Mouse (Mus musculus) heart, adult 8-10 months (tissue): ENCODE data around the gene Polr2h. TPM values are rescaled to one million over a fixed set of nuclear protein-coding genes. Genes with fewer than 3 reads are reported as not detected.
A peak's percentile ranks its signal among the peaks of the same experiment; 100 is the strongest.

Source experiments
- DNase-seq: peaks from one replicate; pipeline ENCODE4 v3.0.0; 2022; ENCODE audit warnings: low spot score
- total RNA-seq, 4 experiments: library from RNA; stranded (reverse); gene quantifications; 2 replicates each; pipeline ENCODE4 v1.2.4; 2022

Gene Polr2h
- total RNA-seq, 4 experiments from 2014 or later: 7.8 to 11.2 (median 9.1) TPM

- no peak for DNase-seq
These were observed 15.5 kb upstream of the Polr2h start for GRCm38 (mm10) chr16:20701729-20702521.

DNA sequence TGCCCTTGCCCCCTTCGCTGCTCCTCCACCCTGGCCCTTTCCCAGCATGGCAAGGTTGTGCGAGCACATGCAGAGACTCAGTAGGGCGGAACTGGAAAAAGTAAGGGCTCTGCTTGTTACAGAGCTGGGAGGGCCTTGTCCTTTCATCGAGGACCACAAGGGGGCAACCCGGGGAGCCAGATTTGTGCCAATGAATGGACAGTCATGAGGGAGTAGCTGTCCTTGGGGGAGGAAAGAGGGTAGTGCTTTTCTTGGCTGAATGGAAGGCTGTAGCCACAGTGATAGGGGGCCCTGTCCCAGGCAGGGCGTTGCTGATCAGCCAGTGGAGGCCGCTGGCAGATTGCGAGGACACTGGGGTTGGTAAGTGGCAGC is 15.0 kb upstream of the Polr2h start:
- DNase-seq: peak; percentile 52

DNA sequence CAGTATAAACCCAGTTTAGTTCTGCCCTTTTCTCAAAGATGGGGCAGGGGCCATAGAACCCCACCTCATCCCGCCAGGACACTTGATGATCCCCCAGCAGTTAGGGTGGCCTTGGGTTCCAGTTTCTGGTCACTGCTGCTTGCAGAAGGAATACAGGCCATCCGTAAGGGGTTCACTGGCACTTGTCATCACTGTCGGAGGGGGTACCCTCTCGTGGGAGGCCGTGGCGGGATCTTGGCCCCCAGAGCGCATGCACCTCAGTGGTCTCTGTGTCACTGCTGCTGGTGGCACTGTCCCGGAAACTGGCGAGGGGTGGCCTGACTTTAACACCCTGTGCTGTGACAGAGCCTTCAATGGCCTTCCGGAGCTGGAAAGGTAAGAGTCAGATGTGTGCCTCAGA is 14.4 kb upstream of the Polr2h start:
- no peak for DNase-seq

GRCm38 (mm10) chr16:20703699-20704400 is 13.6 kb upstream of the Polr2h start:
- DNase-seq: no peak

DNA sequence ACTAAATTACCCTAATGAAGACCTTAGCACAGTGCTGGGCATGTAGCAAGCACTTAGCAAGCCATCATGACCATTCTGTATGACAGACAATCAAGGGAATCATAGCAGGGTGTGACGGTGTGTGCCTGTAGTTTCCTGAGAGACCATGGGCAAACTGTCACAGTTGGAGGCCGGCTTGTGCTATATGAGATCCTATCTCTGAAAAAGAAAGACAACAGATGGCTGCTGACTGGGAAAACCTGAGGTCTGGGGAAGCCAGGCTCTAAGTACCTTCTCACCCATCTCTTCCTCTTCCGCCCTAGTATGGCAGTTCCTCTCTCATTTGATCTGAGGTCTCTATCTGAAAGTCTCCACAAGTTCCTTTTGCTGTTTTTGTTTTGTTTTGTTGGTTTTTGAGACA is 11.7 kb upstream of the Polr2h start:
- no peak for DNase-seq

DNA sequence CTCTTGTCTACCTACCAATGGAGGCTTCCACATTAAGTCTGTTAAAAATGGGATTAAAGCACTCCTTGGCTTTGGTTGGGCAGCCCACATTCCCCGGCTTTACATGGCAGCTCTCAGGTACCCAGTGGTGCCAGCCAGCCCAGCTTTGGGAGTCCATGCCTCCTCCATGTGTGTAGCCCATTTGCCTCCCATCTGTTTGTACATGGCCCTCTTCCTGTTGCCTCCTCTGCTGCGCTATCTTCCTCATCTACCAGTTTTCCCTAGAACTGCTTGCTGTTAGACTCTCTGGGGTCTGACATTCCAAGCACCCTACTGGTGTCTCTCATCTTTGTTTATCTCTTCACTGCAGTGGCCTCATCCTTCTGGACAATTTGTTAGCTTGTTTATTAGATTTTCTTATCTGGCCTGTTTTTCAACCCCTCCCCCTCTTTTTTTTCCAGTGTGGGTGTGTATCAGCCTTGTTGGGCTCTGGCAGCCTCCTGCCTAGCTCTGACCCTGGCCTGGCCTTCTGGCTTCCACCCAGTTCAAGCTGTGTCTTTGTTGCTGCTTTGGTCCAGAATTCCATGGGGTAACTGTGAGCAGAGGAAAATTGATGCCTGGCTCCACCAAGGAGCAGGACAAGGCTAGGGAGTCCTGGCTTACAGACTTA is 10.9 kb upstream of the Polr2h start:
- DNase-seq: no peak

- no peak for DNase-seq
These were observed 9.1 kb upstream of the Polr2h start for GRCm38 (mm10) chr16:20708220-20708938.

DNA sequence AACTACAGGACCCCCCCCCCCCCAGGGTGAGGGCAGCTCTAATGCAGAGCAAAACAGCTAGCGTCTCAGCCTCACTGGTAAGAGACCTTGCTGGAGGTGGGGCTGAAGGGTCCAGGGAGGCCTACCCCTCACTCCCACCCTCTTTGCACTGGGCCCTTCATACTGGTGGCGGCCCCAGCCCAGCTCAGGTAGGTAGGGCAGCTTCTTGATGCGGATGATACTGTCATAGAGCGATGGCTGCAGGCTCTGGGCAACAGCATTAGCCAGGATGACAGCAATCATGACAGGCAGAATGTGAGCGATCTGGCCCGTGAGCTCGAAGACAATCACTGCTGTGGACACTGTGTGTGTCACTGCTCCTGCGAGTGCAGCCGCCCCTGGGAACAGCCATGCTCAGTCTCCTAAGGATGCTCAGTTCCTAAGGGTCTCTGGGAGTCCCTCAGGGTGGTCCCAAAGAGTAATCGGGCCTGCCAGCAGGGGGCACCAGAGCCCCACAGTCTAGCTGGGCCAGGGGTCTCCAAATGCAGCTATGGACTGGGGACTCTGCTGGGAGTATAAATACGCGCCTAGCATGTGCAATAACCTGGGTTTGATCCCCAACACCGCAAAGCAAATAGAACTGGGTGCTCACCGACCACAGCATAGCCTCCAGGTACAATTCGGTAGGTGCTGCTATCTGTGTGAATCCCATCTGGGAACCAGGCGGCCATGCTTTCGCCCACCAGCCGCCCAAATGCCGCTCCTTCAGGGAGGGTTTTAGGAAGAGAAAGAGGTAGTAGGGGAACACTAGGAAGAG is 8.3 kb upstream of the Polr2h start:
- DNase-seq: no peak

GRCm38 (mm10) chr16:20710370-20710769 is 7.1 kb upstream of the Polr2h start:
- no peak for DNase-seq

GRCm38 (mm10) chr16:20710810-20711209 is 6.7 kb upstream of the Polr2h start:
- DNase-seq: no peak

DNA sequence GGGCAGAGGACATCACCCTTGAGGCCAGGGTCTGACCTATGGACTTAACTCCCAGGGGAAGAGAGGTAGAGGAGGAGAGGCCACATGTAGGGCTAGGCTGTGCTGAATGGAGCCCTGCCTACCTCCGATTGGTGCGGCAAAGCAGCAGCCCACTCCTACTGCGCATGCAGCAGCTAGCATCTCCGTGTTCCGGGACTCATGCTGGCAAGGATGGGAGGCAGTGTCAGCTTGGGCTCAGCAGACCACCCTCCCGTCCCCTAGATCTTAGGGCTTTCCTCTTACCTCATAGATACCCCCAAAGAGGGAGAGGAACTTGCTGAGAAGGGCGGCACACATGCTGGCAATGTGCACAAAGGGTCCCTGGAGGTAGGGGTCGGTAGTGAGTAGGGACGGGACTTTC is 5.3 kb upstream of the Polr2h start:
- DNase-seq: no peak

GRCm38 (mm10) chr16:20712889-20713288 is 4.6 kb upstream of the Polr2h start:
- DNase-seq: no peak

- DNase-seq: no peak
These were observed 3.0 kb upstream of the Polr2h start for GRCm38 (mm10) chr16:20714307-20715080.

- DNase-seq: no peak
These were observed 2.3 kb upstream of the Polr2h start for GRCm38 (mm10) chr16:20715161-20715560.

GRCm38 (mm10) chr16:20715566-20715965 is 1.9 kb upstream of the Polr2h start:
- no peak for DNase-seq

GRCm38 (mm10) chr16:20715976-20716840 is 1.3 kb upstream of the Polr2h start:
- peak; percentile 67 for DNase-seq

DNA sequence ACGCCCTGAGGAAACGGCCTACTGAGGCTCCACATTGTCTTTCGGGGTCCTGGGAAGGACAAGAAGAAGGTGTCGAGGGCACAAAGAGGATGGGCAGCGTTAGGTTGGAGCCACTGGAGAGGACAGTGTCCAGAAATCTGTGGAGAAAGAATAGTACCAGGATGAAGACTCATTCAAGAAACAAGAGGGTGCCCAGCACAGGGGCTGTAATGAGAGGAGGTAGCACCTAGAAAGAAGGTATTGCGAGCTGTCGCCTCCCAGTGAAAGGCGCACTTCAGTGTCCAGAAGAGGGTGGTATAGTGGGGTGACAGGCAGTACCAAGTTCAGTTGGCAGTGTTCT is 654 bp upstream of the Polr2h start:
- DNase-seq: no peak

DNA sequence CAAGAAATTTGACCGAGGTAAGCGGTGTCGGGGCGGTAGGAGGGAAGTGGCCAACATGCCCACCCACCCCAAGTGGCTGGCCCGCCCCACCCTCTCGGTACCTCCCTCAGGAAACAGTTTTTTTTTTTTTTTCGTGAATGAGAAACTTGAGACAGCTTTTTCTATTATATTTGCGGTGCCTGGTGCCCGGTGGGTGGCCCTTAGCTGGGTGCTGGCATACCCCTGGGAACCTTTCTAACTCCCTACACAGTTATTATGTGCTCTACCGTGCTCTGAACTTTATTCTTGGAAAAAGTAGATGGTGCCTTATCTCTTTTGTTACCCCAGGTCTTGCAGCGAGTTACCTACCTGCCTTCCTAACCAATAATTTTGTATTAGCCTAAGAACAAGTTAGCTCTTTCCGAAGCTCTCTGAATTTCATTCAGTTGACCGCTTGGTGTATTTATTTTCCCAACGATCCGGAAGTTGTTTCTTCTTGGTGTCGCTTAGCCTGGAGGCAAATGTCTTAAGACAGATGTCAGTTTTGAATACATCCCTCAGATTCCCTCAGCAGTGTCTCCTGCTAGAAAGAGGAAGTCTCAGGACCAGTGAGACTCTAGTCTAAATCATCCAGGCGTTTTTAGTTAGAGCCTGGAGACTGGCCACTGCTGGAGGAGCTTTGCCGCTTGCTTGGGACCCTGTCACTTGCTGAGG is 659 bp downstream of the Polr2h start:
- no peak for DNase-seq

DNA sequence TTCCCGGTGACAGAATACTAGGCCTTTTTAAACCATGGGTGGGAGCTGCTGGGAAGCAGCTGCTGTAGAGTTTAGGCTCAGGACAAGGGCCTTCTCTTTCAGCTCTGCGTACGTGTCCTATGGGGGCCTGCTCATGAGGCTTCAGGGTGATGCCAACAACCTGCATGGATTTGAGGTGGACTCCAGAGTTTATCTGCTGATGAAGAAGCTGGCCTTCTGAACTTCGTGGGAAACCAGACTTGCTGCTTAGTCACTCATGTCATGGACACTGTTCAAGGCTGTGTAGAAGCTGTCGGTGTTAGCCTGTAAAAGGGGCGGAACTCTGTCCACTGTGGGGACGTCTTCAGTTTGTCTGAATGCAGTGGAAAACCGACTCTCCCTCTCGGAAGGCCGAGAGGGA is 4.3 kb downstream of the Polr2h start:
- DNase-seq: no peak
